Mouse (Mus musculus): Measurements from ENCODE around the gene Gm39566. TPM values are rescaled to one million over a fixed set of nuclear protein-coding genes. Genes with fewer than 3 reads are reported as not detected.

The Gm39566 gene
- polyA plus RNA-seq, 1 experiment from 2014 or later = not detected

DNA sequence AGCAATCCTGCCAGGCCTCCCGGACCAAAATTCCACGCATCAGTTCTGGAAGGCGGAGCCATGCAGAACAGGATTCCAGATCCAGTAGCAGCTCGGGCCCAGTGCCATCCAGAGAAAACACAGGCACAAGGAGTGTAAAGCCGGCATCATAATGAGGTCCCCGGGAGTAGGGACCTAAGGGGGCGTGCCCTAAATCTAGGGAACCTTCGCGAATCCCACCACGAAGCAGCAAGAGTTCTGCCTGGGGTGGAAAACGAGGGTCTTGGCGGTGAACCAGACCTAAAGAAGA is 10.5 kb downstream of the Gm39566 start:
- no peak overlapping the region for H3K27ac ChIP-seq
- no peak for DNase-seq

DNA sequence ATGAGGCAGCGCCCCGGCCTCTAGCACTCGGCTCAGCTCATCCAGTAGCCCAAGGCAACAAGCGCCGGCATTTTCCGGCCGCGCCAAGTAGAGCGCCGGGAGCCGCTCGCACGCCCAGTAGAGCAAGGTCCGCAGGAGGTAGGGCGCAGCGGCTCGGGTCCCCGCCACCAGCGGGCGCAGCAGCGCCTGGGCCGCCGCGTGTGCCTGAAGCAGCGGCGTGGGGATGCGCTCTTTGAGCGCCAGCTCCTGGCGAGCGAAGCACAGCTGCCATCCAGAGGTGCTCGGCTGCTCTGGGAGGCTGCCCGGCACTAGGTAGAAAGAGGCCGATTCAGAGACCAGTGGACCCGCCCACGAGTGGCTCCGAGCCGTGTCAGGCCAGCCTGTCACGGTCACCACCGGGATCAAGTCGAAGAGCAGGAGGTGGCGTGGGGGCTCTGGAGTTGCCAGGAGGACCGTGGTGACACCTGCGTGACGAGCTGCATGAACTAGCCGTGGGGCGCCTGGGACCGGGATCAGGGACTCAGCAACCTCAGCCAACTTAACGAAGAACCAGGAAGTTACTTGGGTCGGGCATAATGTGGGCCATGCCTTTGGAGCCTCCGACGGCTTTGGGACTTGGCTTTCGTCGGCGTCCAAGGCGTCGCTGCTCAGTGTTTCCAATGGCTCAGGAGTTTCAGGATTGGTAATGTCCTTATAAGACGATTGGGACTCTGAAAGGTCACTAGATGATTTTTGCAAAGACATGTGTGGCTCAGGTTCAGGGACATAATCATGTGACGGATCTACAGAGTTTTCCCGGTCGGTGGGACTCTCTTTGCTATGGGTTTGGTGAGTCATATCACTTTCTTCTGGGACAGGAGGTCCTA is 11.1 kb downstream of the Gm39566 start:
- peak overlapping the region; percentile 77 for H3K4me2 ChIP-seq

More for the DNA sequence above, 10.5 kb downstream of the Gm39566 start:
- Histone ChIP-seq H3K4me1 (replicated peaks) (peaks cover 58% of the 10 kb centered on the region), H3K9ac (0 out of 2 replicates have a peak overlapping the region, but pooled peaks have one; percentile 54), H3K4me2 (peak overlapping the region; percentile 77), H3K4me3 (replicated peaks) (peak overlapping the region; percentile 57), H3K9me3 (replicated peaks) (no peaks in the 10 kb centered on the region), H3K27me3 (peaks cover 88% of the 10 kb centered on the region), H3K36me3 (no peaks in the 10 kb centered on the region)
- WGBS (ENCODE audit: insufficient replicate concordance) = 19% methylated on average over 12 of the region's 12 CpGs
- ATAC-seq (ENCODE audit: low read depth) = no peak

DNA sequence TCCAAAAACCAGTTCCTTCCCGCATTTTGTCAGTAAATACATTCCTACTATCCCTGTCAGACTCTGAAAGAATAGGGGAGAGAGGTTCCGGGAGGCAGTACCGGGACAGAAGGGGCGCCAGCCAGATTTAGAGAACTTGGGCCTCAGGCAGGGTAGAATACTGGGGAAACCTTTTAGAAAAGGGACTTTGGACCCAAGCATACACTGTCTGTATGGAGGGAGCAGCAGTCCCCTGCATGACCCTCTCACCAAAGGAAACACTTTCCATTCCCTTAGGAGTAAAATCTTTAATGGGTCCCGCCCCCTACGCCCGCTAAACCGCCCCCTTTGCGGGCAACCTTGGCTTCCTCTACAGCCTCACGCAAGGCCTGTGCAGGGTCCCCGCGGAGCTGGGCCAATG is 11.8 kb downstream of the Gm39566 start:
- Histone ChIP-seq H3K4me3 (replicated peaks) (peak overlapping the region; percentile 57), H3K4me1 (replicated peaks) (peaks cover 60% of the 10 kb centered on the region), H3K9me3 (replicated peaks) (no peaks in the 10 kb centered on the region), H3K27ac (no peak overlapping the region), H3K9ac (peak overlapping the region; percentile 54), H3K36me3 (no peaks in the 10 kb centered on the region), H3K4me2 (peak overlapping the region; percentile 77), H3K27me3 (peaks cover 94% of the 10 kb centered on the region)
- peak; percentile 24 for ATAC-seq (ENCODE audit: low read depth)
- 4% methylated on average over 12 of the region's 12 CpGs for WGBS (ENCODE audit: insufficient replicate concordance)
- DNase-seq = no peak

More for the DNA sequence above, 11.1 kb downstream of the Gm39566 start:
- 2% methylated on average over 60 of the region's 60 CpGs for WGBS (ENCODE audit: insufficient replicate concordance)
- DNase-seq (peak; percentile 53), ATAC-seq (ENCODE audit: low read depth) (peak; percentile 76)
- Histone ChIP-seq H3K36me3 (no peaks in the 10 kb centered on the region), H3K9me3 (replicated peaks) (no peaks in the 10 kb centered on the region), H3K4me1 (replicated peaks) (peaks cover 60% of the 10 kb centered on the region), H3K9ac (peak overlapping the region; percentile 54), H3K27ac (no peak overlapping the region), H3K4me3 (replicated peaks) (peak overlapping the region; percentile 57), H3K27me3 (peaks cover 88% of the 10 kb centered on the region)

DNA sequence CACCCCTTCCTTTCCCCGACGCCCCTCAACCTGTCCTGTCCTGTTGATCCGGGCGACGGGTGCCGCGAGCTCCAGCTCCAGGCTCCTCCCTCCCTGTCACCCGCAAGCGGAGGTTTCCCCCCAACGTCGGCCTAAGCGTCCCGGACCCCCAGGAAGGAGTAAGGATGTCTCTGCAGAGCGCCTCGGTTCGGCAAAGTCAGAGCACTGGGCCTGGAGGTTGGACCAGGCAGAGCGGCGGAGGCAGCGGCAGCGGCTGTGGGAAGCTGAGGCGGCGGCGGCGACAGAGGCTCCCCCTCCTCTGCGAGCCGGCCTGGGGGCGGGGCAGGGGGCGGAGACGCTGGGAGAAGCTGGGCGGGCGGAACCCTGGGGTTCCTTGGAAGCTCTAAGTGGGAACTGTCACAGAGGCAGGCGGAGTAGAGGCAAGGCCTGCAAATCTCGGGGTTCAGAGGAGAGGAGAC is 12.4 kb downstream of the Gm39566 start:
- no peaks in the 10 kb centered on the region for H3K9me3 ChIP-seq (replicated peaks)
- DNase-seq = peak; percentile 54
- WGBS (ENCODE audit: insufficient replicate concordance) = under 1% methylated on average over 33 of the region's 33 CpGs
- H3K4me3 ChIP-seq (replicated peaks) = peak overlapping the region; percentile 57
- peak; percentile 35; the same call in 1 of the 2 replicates for ATAC-seq (ENCODE audit: low read depth)
- no peak overlapping the region for H3K27ac ChIP-seq
- H3K27me3 ChIP-seq = peaks cover 100% of the 10 kb centered on the region
- peak overlapping the region; percentile 54 for H3K9ac ChIP-seq
- no peaks in the 10 kb centered on the region for H3K36me3 ChIP-seq
- peaks cover 60% of the 10 kb centered on the region for H3K4me1 ChIP-seq (replicated peaks)
- peak overlapping the region; percentile 77 for H3K4me2 ChIP-seq

DNA sequence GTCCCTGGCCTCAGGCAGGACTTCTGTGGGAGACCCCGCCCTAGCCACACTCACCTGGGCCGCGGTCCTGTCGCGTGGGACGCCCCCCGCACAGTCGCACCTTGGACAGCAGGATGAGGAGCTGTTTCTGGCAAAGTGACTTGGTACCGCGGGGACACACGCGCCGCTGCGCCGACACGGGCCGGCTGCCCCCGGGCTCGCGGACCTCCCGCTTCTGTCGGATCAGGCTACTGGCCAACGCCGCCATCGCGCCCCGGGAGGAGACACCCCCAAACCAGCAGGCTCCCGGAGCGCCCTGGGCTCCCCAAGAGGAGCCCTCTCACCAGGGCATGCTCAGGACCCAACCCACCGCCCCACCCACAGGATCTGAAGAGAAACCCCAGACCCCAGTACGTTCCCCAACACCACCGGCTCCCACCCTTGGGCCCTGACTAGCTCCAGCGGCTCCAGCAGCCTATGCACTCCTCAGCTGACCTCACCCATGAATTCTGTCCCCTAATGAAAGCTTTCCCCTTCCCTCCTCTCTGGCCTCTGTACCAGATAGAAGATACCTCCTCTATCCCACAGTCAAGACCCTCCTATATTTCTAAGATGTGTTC is 13.6 kb downstream of the Gm39566 start, which contains the start of gene Fgf11:
Gene Fgf11 (minus strand): TSS at position 479 of the 599 bp plus-strand sequence.
- H3K27ac ChIP-seq = no peak within 1 kb of the TSS
- H3K4me1 ChIP-seq (replicated peaks) = peaks cover 60% of the 10 kb centered on the region
- no peak for ATAC-seq (ENCODE audit: low read depth)
- no peaks in the 10 kb centered on the region for H3K36me3 ChIP-seq
- peak within 1 kb of the TSS; percentile 54 for H3K9ac ChIP-seq
- no peak for DNase-seq
- H3K9me3 ChIP-seq (replicated peaks) = no peaks in the 10 kb centered on the region
- 4% methylated on average over 31 of the region's 33 CpGs for WGBS (ENCODE audit: insufficient replicate concordance)
- peak within 1 kb of the TSS; percentile 57 for H3K4me3 ChIP-seq (replicated peaks)
- peaks cover 100% of the 10 kb centered on the region for H3K27me3 ChIP-seq
- H3K4me2 ChIP-seq = peak within 1 kb of the TSS; percentile 77

DNA sequence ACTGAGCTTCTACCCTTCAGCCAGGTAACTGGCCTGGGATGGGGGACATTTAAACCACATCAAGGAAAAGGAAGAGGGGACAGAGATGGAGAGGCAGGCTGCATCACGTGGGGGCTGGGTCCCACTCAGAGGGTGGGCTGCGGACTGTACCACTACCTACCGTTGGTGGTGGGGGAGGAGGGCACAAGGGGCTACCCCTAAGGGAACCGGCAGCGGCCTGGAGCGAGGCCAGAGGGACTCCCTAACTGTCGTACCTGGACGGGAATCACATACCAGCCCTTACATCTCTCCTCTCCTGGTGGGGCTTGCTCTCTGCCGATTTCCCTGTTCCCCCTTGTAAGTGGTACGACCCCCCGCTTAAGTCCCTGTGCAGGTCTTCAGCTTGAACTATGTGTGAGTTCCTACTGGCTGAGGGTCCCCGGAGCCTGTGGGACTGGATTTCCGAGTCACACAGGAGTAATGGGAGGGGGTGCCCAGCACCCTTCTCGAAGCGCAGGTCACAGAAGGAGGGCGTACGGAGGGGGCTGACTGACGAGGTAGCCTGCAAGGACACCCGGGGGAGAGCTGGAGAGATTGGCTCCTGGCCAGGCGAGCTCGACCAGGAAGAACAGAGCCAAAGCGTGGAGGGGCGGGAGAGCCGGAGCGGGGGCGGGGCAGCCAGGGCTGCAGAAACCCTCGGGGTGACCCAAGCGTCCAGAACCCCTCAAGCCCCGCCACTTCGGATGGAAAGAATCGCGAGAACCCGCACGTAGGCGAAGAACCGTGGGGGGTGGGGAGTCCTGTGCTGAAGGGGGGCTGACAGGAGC is 14.5 kb downstream of the Gm39566 start:
- ATAC-seq (ENCODE audit: low read depth) = no peak
- 2% methylated on average over 36 of the region's 36 CpGs for WGBS (ENCODE audit: insufficient replicate concordance)
- H3K4me1 ChIP-seq (replicated peaks) = peaks cover 65% of the 10 kb centered on the region
- no peak overlapping the region for H3K27ac ChIP-seq
- peak overlapping the region; percentile 77 for H3K4me2 ChIP-seq
- no peaks in the 10 kb centered on the region for H3K36me3 ChIP-seq
- H3K27me3 ChIP-seq = peaks cover 100% of the 10 kb centered on the region
- no peaks in the 10 kb centered on the region for H3K9me3 ChIP-seq (replicated peaks)
- no peak for DNase-seq
- H3K9ac ChIP-seq = peak overlapping the region; percentile 31
- H3K4me3 ChIP-seq (replicated peaks) = peak overlapping the region; percentile 45

DNA sequence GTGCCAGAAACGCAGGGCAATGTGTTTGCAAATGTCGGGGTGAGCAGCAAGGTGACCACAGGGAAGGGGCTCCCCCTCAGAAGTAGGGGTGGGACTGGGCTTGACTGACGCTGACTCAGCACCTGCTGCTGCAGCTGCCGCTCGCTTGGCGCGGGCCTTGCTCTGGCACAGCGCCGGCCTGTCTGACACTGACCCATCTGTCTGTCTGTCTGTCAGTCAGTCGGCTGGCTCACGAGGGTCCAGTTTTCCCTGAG is 15.0 kb downstream of the Gm39566 start:
- no peaks in the 10 kb centered on the region for H3K9me3 ChIP-seq (replicated peaks)
- H3K36me3 ChIP-seq = no peaks in the 10 kb centered on the region
- no peak overlapping the region for H3K9ac ChIP-seq
- ATAC-seq (ENCODE audit: low read depth) (no peak), DNase-seq (no peak)
- WGBS (ENCODE audit: insufficient replicate concordance) = 7% methylated on average over 11 of the region's 11 CpGs
- H3K4me1 ChIP-seq (replicated peaks) = peaks cover 62% of the 10 kb centered on the region
- H3K27ac ChIP-seq = no peak overlapping the region
- H3K4me3 ChIP-seq (replicated peaks) = peak overlapping the region; percentile 45
- H3K4me2 ChIP-seq = peak overlapping the region; percentile 77
- peaks cover 94% of the 10 kb centered on the region for H3K27me3 ChIP-seq

DNA sequence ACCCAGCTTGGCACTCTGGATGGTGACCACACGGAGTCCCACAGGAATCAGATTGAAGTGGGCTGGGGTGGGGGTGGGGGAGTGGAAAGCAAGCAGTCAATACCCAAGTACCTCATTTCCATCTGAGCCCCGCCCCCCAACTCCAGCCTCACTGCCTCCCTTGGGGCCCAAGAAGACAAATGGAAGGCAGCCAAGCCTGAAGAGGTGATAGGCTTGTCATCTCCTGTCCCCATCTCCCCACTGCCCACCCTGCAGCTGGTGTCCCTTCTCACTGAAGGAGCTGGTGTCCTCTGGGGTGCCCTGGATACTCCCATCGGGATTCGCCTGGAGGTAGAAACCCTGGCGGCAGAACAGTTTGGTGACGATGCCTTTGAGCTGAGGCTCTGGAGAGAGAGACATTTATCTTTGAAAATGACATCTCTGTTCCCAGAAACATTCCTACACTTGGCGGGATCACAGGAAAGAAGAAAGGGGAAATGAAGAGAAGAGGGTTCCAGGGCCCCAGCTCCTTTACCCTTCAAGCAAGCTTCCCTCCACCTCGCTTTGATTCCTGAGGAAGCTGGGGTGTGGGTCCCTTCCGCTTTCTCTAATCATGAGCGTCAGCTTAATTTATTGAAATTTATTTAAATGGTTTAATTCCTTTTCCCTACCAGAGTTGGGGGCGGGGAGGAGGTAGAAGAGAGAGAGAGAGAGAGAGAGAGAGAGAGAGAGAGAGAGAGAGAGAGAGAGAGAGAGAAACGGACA is 15.5 kb downstream of the Gm39566 start:
- DNase-seq (no peak), ATAC-seq (ENCODE audit: low read depth) (no peak)
- Histone ChIP-seq H3K4me3 (replicated peaks) (no peak overlapping the region), H3K9me3 (replicated peaks) (no peaks in the 10 kb centered on the region), H3K36me3 (no peaks in the 10 kb centered on the region), H3K4me1 (replicated peaks) (peaks cover 61% of the 10 kb centered on the region), H3K9ac (no peak overlapping the region), H3K27ac (no peak overlapping the region), H3K4me2 (peak overlapping the region; percentile 6; the same call in 1 of the 2 replicates), H3K27me3 (peaks cover 89% of the 10 kb centered on the region)
- 37% methylated on average over 11 of the region's 12 CpGs for WGBS (ENCODE audit: insufficient replicate concordance)

DNA sequence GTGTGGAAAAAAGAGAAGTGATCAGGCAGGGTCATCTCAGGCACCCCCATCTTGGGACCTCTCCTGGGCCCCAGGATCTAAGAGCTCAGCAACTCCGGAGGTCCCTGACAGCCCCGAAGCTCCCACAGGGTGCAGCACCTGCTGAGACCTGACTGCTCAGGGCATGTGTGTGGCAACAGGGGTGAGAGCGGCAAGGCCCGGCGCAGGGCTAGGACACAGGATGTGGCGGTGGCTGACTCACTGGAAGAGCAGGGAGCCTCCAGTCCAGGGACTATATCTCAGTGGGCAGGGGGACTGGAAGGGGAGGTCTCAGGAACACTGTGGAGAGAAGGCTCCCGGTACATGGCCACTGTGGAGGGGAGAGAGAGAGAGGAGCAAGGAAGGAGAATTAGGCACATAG is 17.2 kb downstream of the Gm39566 start:
- ATAC-seq (ENCODE audit: low read depth) (no peak), DNase-seq (no peak)
- Histone ChIP-seq H3K36me3 (no peaks in the 10 kb centered on the region), H3K9me3 (replicated peaks) (no peaks in the 10 kb centered on the region), H3K27ac (no peak overlapping the region), H3K9ac (no peak overlapping the region), H3K4me2 (no peak overlapping the region), H3K27me3 (peaks cover 86% of the 10 kb centered on the region), H3K4me3 (replicated peaks) (no peak overlapping the region), H3K4me1 (replicated peaks) (peaks cover 45% of the 10 kb centered on the region)
- WGBS (ENCODE audit: insufficient replicate concordance) = 60% methylated on average over 7 of the region's 7 CpGs

DNA sequence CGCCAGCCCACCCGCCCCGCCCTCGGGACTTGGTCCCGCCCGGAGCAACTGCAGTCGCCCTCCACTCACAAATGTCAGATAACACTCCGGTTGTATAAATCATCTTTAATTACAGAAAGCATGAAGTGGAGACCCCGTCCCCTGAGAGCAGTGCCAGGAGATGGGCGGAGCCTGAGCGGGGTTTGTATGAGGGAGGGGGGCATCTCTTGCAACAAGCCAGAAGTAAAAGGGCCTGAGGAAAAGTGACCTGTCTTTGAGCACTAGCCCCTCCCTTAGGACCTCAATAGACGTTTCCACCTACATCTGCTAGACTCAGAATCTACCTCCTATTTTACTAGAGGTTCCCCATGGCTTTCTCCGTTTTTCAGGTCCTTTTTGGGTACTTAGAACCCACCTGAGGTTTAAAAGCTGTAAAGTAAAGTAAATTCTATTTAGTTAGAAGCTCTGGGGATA is 19.1 kb downstream of the Gm39566 start:
- WGBS (ENCODE audit: insufficient replicate concordance) = 4% methylated on average over 13 of the region's 13 CpGs
- peak overlapping the region; percentile 94 for H3K4me2 ChIP-seq
- no peaks in the 10 kb centered on the region for H3K9me3 ChIP-seq (replicated peaks)
- peaks cover 26% of the 10 kb centered on the region for H3K4me1 ChIP-seq (replicated peaks)
- ATAC-seq (ENCODE audit: low read depth) (no peak), DNase-seq (no peak)
- H3K27me3 ChIP-seq = peaks cover 82% of the 10 kb centered on the region
- H3K4me3 ChIP-seq (replicated peaks) = peak overlapping the region; percentile 59
- H3K36me3 ChIP-seq = no peaks in the 10 kb centered on the region
- no peak overlapping the region for H3K27ac ChIP-seq
- peak overlapping the region; percentile 63 for H3K9ac ChIP-seq
